Mouse (Mus musculus) heart, adult 2 months (tissue): ENCODE measurements around the gene Dohh.

Experiments used
- CTCF ChIP-seq: fragments of 200-600 bp; IDR thresholded peaks from 2 replicates; pipeline ENCODE4 v1.8.1; 2022; ENCODE audit warnings: antibody characterized with exemption, mild to moderate bottlenecking, moderate library complexity
- EP300 ChIP-seq: fragments of 200-500 bp; IDR thresholded peaks from 2 replicates; pipeline ENCODE4 v1.6.1; 2011; ENCODE audit warnings: low read depth, low read length, control low read depth; ENCODE audit not compliant: insufficient read depth
- POLR2A ChIP-seq: fragments of 200-500 bp; IDR thresholded peaks from 2 replicates; pipeline ENCODE4 v1.6.1; 2011; ENCODE audit warnings: mild to moderate bottlenecking, low read depth, low read length, control low read depth; ENCODE audit not compliant: insufficient read depth

DNA sequence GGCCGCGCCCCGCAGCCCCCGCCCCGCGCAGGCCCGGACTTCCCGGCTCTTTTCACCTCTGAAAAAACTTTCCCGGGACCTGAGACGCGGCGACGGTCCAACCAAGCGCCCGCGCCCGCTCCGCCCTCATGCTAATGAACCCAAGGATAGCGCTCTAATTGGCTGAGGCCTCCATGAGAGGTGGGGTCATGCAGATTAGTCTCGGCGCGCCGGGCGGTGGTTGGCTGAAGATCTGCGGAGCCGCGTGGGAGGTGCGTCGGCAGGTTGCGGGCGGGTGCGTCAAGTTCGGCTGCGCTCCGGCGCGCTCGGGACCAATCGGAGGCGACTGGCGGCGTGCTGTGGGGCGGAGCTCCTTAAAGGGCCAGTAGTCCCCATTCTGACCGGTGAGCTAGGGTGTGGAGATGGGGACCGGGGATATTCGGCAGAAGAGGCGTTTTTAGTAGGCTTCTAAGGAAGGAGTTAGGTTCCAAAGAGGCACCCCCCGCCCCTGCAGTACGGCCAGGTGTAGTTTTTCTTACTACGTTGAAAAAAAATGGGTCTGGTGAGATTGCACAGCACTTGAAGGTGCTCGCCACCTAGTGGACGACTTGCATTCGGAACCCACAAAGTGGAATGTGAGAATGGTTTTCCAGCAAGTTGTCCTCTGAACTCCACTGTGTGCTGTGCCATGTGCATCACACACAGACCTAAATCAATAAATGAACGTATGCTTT is 33.7 kb upstream of the Dohh start, which contains the start of gene Hmg20b:
- TF ChIP-seq CTCF (peak; percentile 90), EP300 (peak; percentile 69; the same call in 1 of the 2 replicates), POLR2A (0 out of 2 replicates have a peak, but pooled peaks have one; percentile 52)
